Mouse (Mus musculus) liver, adult 2 months (tissue): ENCODE results near the gene Gm17651. TPM values are rescaled to one million over a fixed set of nuclear protein-coding genes. Genes with fewer than 3 reads are reported as not detected.

Source experiments
- DNase-seq: peaks from one replicate; pipeline ENCODE4 v3.0.0-alpha.2; 2011; ENCODE audit warnings: low read depth, low spot score; ENCODE audit errors: extremely low read depth
- H3K27ac ChIP-seq: fragments of 200-500 bp; replicated peaks from 2 replicates; pipeline ENCODE4 v1.5.1; 2012; ENCODE audit warnings: low read depth, mild to moderate bottlenecking, control low read depth, inconsistent platforms, low read length; ENCODE audit not compliant: insufficient read depth
- H3K27me3 ChIP-seq: fragments of 200-500 bp; 2 replicates; pipeline ENCODE4 v1.6.1; 2012; ENCODE audit warnings: mild to moderate bottlenecking, moderate library complexity, low read length, inconsistent platforms; ENCODE audit not compliant: control insufficient read depth, insufficient read depth
- H3K36me3 ChIP-seq: fragments of 200-500 bp; 2 replicates; pipeline ENCODE4 v1.6.1; 2012; ENCODE audit warnings: low read length, inconsistent platforms; ENCODE audit not compliant: control insufficient read depth, insufficient read depth
- H3K4me1 ChIP-seq: fragments of 200-500 bp; 2 replicates; pipeline ENCODE4 v1.6.1; 2011; ENCODE audit warnings: low read length; ENCODE audit not compliant: control insufficient read depth, insufficient read depth
- H3K4me3 ChIP-seq: fragments of 200-500 bp; 2 replicates; pipeline ENCODE4 v1.5.1; 2011; ENCODE audit warnings: low read depth, mild to moderate bottlenecking, control low read depth, low read length, moderate library complexity; ENCODE audit not compliant: insufficient read depth
- H3K79me2 ChIP-seq: fragments of 200-500 bp; 2 replicates; pipeline ENCODE4 v1.6.1; 2012; ENCODE audit warnings: inconsistent platforms, mild to moderate bottlenecking, low read length, moderate library complexity; ENCODE audit not compliant: control insufficient read depth, insufficient read depth
- H3K9ac ChIP-seq: fragments of 200-500 bp; 2 replicates; pipeline ENCODE4 v1.6.1; 2012; ENCODE audit warnings: low read depth, mild to moderate bottlenecking, control low read depth, inconsistent platforms, low read length
- CTCF ChIP-seq: fragments of 200-500 bp; IDR thresholded peaks from 2 replicates; pipeline ENCODE4 v1.5.1; 2011; ENCODE audit warnings: low read depth, low read length, control low read depth
- POLR2A ChIP-seq: fragments of 200-500 bp; IDR thresholded peaks from 2 replicates; pipeline ENCODE4 v1.6.1; 2011; ENCODE audit warnings: low read length, control low read depth; ENCODE audit not compliant: insufficient read depth; ENCODE audit errors: extremely low read depth
- WGBS: fragments of 180-500 bp; shearing (Covaris S2); methylation state at CpG from one replicate; pipeline ENCODE4 v1.1.7; 2018; 5-methylcytosine and 5-hydroxymethylcytosine counted together
- polyA plus RNA-seq: library from polyadenylated mRNA; depleted of rRNA; stranded (reverse); fragments of >200 nt; gene quantifications from 2 replicates; pipeline ENCODE4 v1.2.3, GENCODE M21; 2012
- total RNA-seq: library from RNA; depleted of rRNA; stranded (reverse); fragments of >200 nt; gene quantifications from 2 replicates; pipeline ENCODE4 v1.2.3, GENCODE M21; 2014

Gm17651 gene
- total and polyA plus RNA-seq, 2 experiments, result not detected

DNA sequence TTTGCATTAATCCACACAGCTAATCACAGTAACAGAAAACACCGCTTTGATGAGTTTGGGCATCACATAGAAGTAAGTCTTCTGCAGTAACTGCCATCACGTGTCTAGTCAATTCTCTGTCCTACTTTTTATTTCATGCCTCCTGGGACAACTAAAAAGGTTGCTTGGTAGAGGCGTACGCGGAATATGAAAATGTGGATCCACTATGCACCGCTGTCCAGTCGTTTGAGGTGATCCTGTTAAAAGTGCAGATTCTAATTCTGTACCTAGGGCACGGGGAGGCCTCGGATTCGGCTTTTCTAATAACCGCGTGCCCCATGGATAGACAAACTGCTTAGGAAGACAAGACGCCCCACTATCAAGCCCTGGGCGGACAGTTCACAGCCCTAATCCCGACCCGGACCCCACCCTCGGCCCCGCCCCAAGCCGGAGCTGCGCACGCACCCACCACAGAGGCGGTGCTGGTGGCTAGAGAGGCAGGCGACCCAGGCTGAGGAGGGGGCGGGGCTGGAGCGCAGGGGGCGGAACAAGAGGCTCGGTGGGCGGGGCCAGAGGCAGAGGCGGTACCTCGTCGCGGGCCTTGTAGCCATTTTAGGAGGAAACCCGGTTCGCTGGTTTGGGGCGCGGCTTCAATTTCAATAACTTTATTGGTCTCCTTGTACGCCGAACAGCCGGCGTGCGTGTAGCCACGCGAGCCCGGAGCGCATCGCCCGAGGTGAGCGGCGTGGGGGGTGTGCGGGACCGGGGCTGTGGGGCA, 16.7 kb downstream of the Gm17651 start, which contains the start of gene Prkab2:
Gene Prkab2, plus strand, starts transcription at position 539 of the 757 bp plus-strand sequence.
- Histone ChIP-seq H3K79me2 (no peaks in the 10 kb centered on the region; the same call in 1 of the 2 replicates), H3K27me3 (no peaks in the 10 kb centered on the region), H3K4me1 (peaks cover 14% of the 10 kb centered on the region), H3K9ac (peak within 1 kb of the TSS; percentile 86), H3K4me3 (peak within 1 kb of the TSS; percentile 92), H3K36me3 (no peaks in the 10 kb centered on the region), H3K27ac (peak within 1 kb of the TSS; percentile 65)
- WGBS, result 1% methylated on average over 50 of the region's 51 CpGs
- TF ChIP-seq POLR2A, result 0 out of 2 replicates have a peak, but pooled peaks have one; percentile 41
- no peak for TF ChIP-seq CTCF
- DNase-seq, result peak; percentile 87

DNA sequence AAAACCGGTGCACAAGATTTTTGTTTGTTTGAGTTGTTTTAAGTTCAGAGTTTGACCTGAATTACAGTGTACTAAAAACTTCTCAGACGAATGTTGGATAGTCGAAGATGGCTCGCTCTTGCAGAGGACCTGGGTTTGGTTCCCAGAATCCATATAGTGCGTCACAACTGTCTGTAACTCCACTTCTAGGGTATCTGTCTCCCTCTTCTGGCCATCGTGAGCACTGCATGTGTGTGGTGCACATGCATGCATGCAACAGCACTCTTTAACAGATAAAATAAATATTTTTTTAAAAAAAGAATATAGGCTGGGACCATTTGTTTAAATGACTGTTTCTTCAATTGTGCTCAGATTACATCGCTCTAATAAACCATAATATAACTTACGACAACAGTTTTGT, 19.6 kb downstream of the Gm17651 start:
- TF ChIP-seq POLR2A (no peak), CTCF (peak; percentile 72)
- peak; percentile 69 for DNase-seq
- H3K79me2 ChIP-seq, result no peaks in the 10 kb centered on the region
- 63% methylated on average over 8 of the region's 8 CpGs for WGBS
- H3K36me3 ChIP-seq, result peaks cover 25% of the 10 kb centered on the region
- H3K9ac ChIP-seq, result no peak overlapping the region
- H3K27me3 ChIP-seq, result no peaks in the 10 kb centered on the region
- H3K27ac ChIP-seq, result no peak overlapping the region
- H3K4me1 ChIP-seq, result peaks cover 31% of the 10 kb centered on the region
- H3K4me3 ChIP-seq, result no peak overlapping the region

DNA sequence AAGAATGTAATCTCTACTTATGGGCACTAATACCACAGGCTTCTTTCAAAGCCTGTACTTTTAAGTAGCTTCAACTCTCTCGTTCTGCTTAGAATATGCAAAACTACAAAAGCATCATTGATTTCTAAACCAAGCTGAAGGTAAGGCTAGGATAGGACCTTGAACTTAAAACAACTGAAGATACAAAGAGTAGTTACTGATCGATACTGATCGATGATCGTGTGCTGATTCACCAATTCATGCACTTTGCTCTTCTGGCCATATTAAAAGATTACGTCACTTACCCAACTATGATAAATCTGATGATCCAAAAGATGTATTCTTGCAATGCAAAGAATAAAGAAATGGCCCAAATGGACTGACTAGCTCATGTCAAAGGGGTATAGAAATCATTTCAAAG, 20.7 kb downstream of the Gm17651 start:
- H3K27me3 ChIP-seq, result no peaks in the 10 kb centered on the region
- no peaks in the 10 kb centered on the region for H3K79me2 ChIP-seq
- peaks cover 31% of the 10 kb centered on the region for H3K4me1 ChIP-seq
- H3K4me3 ChIP-seq, result no peak overlapping the region
- WGBS, result 22% methylated on average over 5 of the region's 5 CpGs
- H3K9ac ChIP-seq, result no peak overlapping the region
- no peak overlapping the region for H3K27ac ChIP-seq
- DNase-seq, result peak; percentile 92
- H3K36me3 ChIP-seq, result peaks cover 35% of the 10 kb centered on the region
- TF ChIP-seq POLR2A (no peak), CTCF (no peak)

DNA sequence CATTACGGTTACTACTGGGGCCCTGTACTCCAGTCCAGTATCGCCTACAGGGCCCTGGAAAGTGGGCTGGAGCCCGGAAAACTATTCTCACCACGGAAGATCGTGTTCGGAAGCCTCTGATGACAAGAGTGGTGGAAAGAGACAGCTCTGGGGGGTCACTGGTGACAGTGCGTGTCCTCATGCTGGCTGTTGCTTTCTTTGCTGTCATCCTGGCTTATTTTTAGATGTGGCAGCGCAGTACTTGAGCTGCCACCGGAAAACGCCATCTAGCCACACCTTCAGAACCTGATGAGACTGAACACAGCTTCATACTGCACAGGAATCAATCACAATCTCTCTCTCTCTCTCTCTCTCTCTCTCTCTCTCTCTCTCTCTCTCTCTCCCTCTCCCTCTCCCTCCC, 22.9 kb downstream of the Gm17651 start:
- Histone ChIP-seq H3K4me1 (peaks cover 30% of the 10 kb centered on the region), H3K27ac (0 out of 2 replicates have a peak overlapping the region, but pooled peaks have one; percentile 1), H3K9ac (no peak overlapping the region), H3K4me3 (no peak overlapping the region), H3K27me3 (no peaks in the 10 kb centered on the region), H3K36me3 (peaks cover 55% of the 10 kb centered on the region), H3K79me2 (no peaks in the 10 kb centered on the region)
- DNase-seq, result peak; percentile 12
- no peak for TF ChIP-seq POLR2A
- WGBS, result 91% methylated on average over 10 of the region's 10 CpGs

DNA sequence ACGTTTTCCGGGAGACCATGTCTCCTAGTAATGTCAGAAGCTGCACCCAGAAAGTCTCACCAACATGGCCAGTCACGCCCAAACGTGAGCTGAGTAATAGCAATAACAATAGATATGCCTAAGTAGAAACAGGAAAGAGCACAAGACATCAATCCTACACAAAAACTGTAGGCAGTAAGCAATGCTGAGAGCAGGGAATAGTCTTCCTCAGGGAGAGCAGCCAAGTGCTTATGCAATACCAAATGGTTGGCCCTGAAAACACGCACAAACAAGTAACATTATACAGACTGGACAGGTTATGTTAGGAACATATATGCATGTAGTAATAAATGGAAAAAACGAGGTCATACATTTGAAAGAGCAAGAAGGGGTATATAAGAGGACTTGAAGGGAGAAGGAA, 25.0 kb downstream of the Gm17651 start:
- peaks cover 30% of the 10 kb centered on the region for H3K4me1 ChIP-seq
- no peak overlapping the region for H3K4me3 ChIP-seq
- no peaks in the 10 kb centered on the region for H3K27me3 ChIP-seq
- WGBS, result 68% methylated on average over 6 of the region's 6 CpGs
- no peak for TF ChIP-seq POLR2A
- no peak for TF ChIP-seq CTCF
- peaks cover 73% of the 10 kb centered on the region for H3K36me3 ChIP-seq
- H3K27ac ChIP-seq, result 0 out of 2 replicates have a peak overlapping the region, but pooled peaks have one; percentile 23
- no peaks in the 10 kb centered on the region for H3K79me2 ChIP-seq
- H3K9ac ChIP-seq, result no peak overlapping the region
- DNase-seq, result peak; percentile 72

DNA sequence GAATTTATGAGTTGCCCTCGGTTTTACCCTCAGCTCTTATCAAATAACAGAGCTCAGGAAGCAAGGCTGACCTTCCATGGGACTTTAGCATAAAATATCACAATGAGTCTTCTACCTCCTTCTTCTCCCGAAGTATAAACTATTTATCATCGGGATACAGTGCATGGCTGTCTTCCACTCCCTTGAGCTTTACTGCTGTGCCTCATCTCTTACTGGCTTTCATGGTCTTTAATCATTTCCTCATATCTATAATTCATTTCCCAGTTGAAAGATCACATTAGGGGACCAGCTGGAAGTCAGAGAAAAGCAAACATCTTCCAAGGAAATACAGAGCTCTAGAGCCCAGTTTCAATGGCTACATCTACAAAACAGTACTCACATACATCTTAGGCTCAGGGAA, 25.5 kb downstream of the Gm17651 start:
- Histone ChIP-seq H3K4me3 (no peak overlapping the region), H3K79me2 (no peaks in the 10 kb centered on the region), H3K4me1 (peaks cover 30% of the 10 kb centered on the region), H3K27me3 (no peaks in the 10 kb centered on the region), H3K9ac (no peak overlapping the region), H3K36me3 (peaks cover 77% of the 10 kb centered on the region), H3K27ac (no peak overlapping the region)
- TF ChIP-seq CTCF (no peak), POLR2A (no peak)
- WGBS, result 68% methylated on average over 3 of the region's 3 CpGs
- DNase-seq, result no peak
